Mouse (Mus musculus) heart, adult 2 months (tissue): ENCODE measurements around the gene Pax7.

Experiments used
- CTCF ChIP-seq: fragments of 200-600 bp; IDR thresholded peaks from 2 replicates; pipeline ENCODE4 v1.8.1; 2022; ENCODE audit warnings: antibody characterized with exemption, mild to moderate bottlenecking, moderate library complexity
- POLR2A ChIP-seq: fragments of 200-500 bp; IDR thresholded peaks from 2 replicates; pipeline ENCODE4 v1.6.1; 2011; ENCODE audit warnings: mild to moderate bottlenecking, low read depth, low read length, control low read depth; ENCODE audit not compliant: insufficient read depth

- TF ChIP-seq POLR2A (no peak), CTCF (no peak)
These were observed 88.4 kb downstream of the Pax7 start for GRCm38 (mm10) chr4:139744765-139745395.
